Mouse (Mus musculus) right cerebral cortex, postnatal 25 days (tissue): Measurements from ENCODE around the gene Gm17604.
A peak's percentile ranks its signal among the peaks of the same experiment; 100 is the strongest.

Experiments used
- DNase-seq: peaks from one replicate; pipeline ENCODE4 v3.0.0; 2022

The Gm17604 gene

DNA sequence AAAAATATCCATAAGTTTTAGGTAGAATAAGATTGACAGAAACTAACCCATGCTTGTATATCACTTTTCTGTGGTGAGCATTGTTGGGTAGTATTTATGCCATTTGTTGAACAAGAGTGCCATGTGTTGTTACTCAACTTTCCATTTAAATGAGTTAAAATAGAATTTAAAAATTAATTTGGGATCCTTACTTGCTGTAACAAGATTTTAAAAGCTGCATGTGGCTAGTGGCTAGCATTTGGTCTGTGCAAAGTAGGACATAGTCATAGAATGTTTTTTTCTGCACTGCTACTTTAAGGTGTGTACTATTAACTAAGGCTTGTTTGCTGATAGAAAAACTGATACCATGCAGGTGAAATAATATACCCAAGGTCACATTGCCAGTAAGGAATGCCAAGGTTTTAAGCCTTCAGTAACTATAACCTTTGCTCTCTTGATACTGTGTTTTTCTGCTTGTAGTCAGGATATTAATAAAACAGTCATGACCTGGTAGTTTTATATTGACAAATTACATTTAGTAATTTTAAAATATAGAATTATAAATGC lies at the start of gene Gm17604:
Gene Gm17604, minus strand, starts transcription at position 51 of the 546 bp plus-strand sequence.
- DNase-seq: no peak

DNA sequence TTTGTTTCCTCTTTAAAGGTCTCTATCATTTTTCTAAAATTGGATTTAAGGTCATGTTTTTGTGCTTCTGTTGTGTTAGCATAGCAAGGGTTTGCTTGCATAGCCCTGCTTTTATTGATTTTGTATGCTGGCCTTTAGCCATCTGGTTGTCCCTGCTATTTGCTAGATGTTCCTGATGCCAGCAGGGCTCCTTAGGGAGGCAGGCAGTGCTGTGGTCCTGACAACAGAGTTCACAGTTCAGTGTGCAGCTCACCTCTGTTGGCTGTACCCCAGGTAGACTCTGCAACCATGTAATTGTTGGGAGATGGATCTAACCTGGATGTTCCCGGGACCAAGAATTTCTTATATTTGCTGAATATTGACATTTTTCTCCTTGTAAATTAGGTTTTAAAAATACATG lies 45.3 kb upstream of the Gm17604 start:
- DNase-seq: no peak

DNA sequence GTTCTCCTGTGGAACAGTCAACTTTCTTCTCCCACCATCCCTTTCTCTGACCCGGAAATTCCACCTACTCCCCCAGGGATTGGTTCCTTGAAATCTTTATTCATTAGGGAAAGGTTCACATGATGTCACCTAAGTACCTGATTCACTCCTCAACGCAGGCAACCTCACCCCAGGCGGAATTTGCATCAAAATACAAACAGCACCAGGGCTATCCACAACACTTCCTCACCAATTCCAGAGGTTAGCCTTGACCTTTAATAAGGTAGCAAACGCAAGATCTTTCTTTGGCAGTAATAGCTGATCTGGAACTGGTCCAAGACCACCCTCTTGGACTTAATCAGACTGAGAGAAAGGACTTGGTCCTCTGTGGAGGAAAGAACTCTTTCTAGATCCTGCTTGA lies 1.5 kb downstream of the Gm17604 start:
- no peak for DNase-seq

DNA sequence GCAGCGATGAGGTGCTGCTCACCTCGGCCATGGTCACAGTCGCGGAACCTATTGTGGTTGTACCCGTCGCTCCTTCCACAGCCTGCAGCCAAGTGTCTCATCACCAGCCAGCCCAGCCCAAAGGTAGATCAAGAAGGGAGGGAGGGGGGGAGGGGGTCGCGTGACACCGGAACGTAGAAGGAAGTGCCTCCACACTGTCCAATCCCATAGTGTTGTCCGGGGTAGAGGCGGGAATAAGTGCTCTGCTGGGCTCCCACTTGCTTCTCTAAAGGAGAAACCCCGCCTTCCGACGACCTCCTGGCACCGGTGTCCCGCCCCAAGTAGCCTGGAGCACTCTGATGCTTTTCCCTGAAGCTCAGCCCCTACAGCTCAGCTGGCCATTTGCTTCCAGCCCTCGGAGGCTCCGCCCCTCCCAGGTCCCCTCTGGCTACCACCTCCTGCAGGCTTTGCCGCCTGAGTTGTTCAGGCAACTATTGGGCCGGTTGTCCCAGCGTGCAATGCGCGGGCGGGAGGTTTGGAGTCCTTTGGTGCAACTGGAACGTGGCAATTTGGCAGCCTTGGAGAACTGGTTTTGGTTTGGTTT lies 24.3 kb downstream of the Gm17604 start, which contains the start of the genes Mospd2 and Fancb:
Gene Mospd2, minus strand, starts transcription at position 183 of the 583 bp plus-strand sequence.
Gene Fancb, plus strand, starts transcription at position 400 of the 583 bp plus-strand sequence.
- DNase-seq: peak; percentile 80

DNA sequence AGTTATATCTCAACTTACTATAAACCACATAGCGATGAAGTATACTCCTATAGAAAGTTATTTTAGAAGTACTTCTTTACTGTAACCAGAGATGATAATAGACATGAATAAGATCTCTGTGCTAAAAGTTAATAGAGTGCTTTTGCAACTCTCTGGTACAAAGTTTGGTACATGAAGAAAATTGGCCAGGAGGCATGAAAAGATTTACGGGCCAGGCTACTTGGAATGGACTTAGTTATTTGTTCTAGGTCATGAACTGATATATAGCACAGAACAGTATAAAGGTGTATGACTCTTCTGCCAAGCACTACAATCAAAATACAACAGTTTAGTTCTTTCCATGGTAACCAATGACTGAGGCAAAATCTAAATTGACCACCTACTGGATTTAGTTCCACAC lies 25.8 kb downstream of the Gm17604 start:
- DNase-seq: no peak

DNA sequence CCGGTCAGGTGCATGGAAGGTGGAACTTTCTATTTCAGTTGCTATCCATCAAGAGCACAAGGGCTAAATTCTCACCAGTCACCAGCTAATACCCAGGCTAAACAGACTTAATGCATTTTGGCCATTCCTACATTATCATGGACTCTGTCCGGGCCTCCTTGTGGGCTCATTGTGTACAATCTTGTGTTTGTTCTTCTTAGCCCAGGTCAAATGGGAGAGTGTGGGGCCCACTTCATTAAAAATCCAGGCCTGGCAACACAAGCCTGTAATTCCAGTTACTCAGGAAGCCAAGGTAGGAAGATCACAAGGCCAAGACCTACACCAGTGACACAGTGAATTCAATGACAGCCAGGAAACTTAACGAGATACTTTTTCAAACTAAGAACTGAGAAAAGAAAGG lies 33.4 kb downstream of the Gm17604 start:
- no peak for DNase-seq

DNA sequence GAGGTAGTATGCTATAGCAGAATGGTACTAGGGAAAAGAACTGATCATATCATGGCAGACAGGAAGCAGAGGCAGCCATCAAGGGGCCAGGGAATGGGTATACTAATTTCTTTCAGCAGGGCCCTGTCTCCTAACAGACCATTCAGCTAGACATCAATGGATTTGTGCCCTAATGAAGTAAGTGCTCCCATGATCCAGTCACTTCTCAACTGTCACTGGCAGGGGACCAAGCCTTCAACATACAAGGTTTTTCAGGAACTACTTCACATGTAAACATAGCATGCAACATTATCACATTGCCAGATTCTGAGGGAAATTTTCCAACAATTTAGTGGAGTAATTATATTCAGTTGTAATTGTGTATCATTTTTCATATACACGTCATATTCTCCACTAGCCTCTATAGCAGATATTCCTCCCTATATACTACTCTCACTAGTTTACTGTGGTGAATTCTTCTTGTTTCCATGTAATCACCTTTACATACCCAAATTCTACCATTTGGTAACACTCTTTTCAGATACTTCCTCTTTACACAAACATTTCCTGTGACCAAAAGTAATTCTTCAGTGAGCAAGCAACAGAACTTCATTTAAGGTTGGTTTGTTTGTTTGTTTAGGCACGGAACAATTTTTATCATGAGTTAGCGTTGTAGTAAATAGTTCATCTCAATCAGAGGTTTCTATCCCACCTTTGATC lies 38.7 kb downstream of the Gm17604 start:
- DNase-seq: no peak
